Mouse (Mus musculus) kidney, adult 8-10 months (tissue): ENCODE results near the gene Immt.
"Not testable (repeated sequence)": the region's sequence is repeated elsewhere in the genome, so short reads cannot be mapped to it uniquely, and the experiment has no call there.

Experiments
- DNase-seq, 2 experiments: peaks; one replicate each; pipeline ENCODE4 v3.0.0; 2022

Gene Immt

GRCm38 (mm10) chr6:71846906-71847305, 15.8 kb downstream of the Immt start:
- not testable (repeated sequence) for DNase-seq

GRCm38 (mm10) chr6:71867751-71868150, 36.6 kb downstream of the Immt start:
- no peak for DNase-seq

GRCm38 (mm10) chr6:71868809-71869208, 37.7 kb downstream of the Immt start:
- no peak for DNase-seq

GRCm38 (mm10) chr6:71871396-71871795, 40.3 kb downstream of the Immt start:
- DNase-seq, result no peak

- DNase-seq, result no peak
Measured at GRCm38 (mm10) chr6:71877965-71878760, 47.0 kb downstream of the Immt start.

- no peak for DNase-seq
Measured at GRCm38 (mm10) chr6:71893263-71893662, 62.1 kb downstream of the Immt start.

- no peak for DNase-seq
Measured at GRCm38 (mm10) chr6:71907702-71908235, 76.6 kb downstream of the Immt start.

- peak; percentile 84 to 92 for DNase-seq
Measured at GRCm38 (mm10) chr6:71908481-71909381, 77.6 kb downstream of the Immt start, which contains the start of the genes Ptcd3 and Polr1a. Gene Ptcd3 (minus strand): TSS chr6:71908750. Gene Polr1a (plus strand): TSS chr6:71909053.

- no peak for DNase-seq
Measured at GRCm38 (mm10) chr6:71909384-71909783, 78.3 kb downstream of the Immt start.

- no peak for DNase-seq
Measured at GRCm38 (mm10) chr6:71909840-71910239, 78.7 kb downstream of the Immt start.

GRCm38 (mm10) chr6:71911686-71912450, 80.7 kb downstream of the Immt start:
- DNase-seq, result no peak

GRCm38 (mm10) chr6:71920752-71921151, 89.6 kb downstream of the Immt start:
- no peak for DNase-seq

- not testable (repeated sequence) for DNase-seq
Measured at GRCm38 (mm10) chr6:71925233-71925632, 94.1 kb downstream of the Immt start.
